In the genomic region with DNA sequence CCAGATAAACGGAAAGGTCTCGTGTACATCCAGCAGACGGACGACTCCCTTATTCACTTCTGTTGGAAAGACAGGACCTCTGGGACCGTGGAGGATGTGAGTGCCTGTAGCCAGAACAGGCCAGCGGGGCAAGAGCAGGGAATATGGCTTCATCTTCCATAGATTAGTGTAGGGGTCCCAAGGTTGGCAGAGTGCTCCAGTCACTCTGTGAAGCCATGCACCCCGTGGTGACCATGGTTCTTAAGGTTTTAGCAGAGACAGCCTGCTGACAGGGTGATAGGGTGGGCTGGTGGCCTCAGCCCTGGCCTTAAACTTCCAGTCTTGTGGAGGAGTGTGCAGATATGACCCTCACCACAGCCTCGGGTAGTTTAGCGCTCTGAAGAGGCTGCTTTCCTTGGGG, we compare ENCODE assay signal across 8 mouse cellular contexts. TPM values are rescaled to one million over a fixed set of nuclear protein-coding genes. Genes with fewer than 3 reads are reported as not detected.
DNase-seq lines count a peak whose midpoint lies in the region; ATAC-seq and TF ChIP-seq lines count a peak whose summit lies in the region.

No protein-coding gene starts in this region.

- no peaks in the 10 kb centered on the region for H3K79me2 ChIP-seq in heart, adult 2 months (replicated peaks; ENCODE audit: control insufficient read depth, insufficient read depth, low read length)
- H3K79me2 ChIP-seq in C2C12 (ENCODE audit: control insufficient read depth, insufficient read depth): peaks cover 50% of the 10 kb centered on the region

- peak overlapping the region; percentile 87 for H3K4me3 ChIP-seq in heart, adult 2 months
- peak overlapping the region; percentile 96 for H3K4me3 ChIP-seq in C2C12 (ENCODE audit: insufficient read depth, poor library complexity, severe bottlenecking)
- peak overlapping the region; percentile 88 for H3K4me3 ChIP-seq in liver, embryonic 11.5 days (ENCODE audit: low read depth, low read length)

- TF ChIP-seq POLR2A in heart, adult 2 months (IDR thresholded peaks at IDR 0.05; ENCODE audit: insufficient read depth, low read depth, low read length): no peak

- WGBS in heart, adult 2 months: 2% methylated on average over 9 of the region's 9 CpGs
- 5% methylated on average over 7 of the region's 9 CpGs for WGBS in liver, embryonic 11.5 days

- no peak for DNase-seq in heart, adult 2 months
- DNase-seq in heart, postnatal 10 days: no peak
- DNase-seq in liver, embryonic 11.5 days (ENCODE audit: low spot score): no peak
- DNase-seq in layer of hippocampus, postnatal 36 days: no peak

- no peak for TF ChIP-seq EP300 in heart, adult 2 months (IDR thresholded peaks at IDR 0.05; ENCODE audit: insufficient read depth, low read depth, low read length)

- H3K79me3 ChIP-seq in C2C12 (ENCODE audit: low read depth): peaks cover 33% of the 10 kb centered on the region

- H3K36me3 ChIP-seq in heart, adult 2 months (ENCODE audit: control insufficient read depth, insufficient read depth, low read length): no peaks in the 10 kb centered on the region
- peaks cover 51% of the 10 kb centered on the region for H3K36me3 ChIP-seq in C2C12 (ENCODE audit: control insufficient read depth, insufficient read depth)
- H3K36me3 ChIP-seq in liver, embryonic 11.5 days (ENCODE audit: control insufficient read depth, insufficient read depth, low read length): peaks cover 27% of the 10 kb centered on the region; the same call in 1 of the 2 replicates

- intact Hi-C loops in heart, adult 2 months (cut with DNase I): no loop called here
- intact Hi-C loops in heart, postnatal 10 days (cut with DNase I): loop anchor here (2.0 to 10.0 kb wide), 3 partner anchors 79 to 533 kb away; a partner anchor contains a TSS

- H3K4me1 ChIP-seq in heart, adult 2 months (ENCODE audit: control insufficient read depth, insufficient read depth, low read length): peaks cover 14% of the 10 kb centered on the region
- peaks cover 14% of the 10 kb centered on the region for H3K4me1 ChIP-seq in liver, embryonic 11.5 days (replicated peaks; ENCODE audit: control insufficient read depth, insufficient read depth, low read length)

- H3ac ChIP-seq in C2C12 (ENCODE audit: control insufficient read depth, insufficient read length, low read depth): peak overlapping the region; percentile 66

- H3K9me3 ChIP-seq in liver, embryonic 11.5 days (ENCODE audit: control insufficient read depth, low read length): no peaks in the 10 kb centered on the region

- H3K9ac ChIP-seq in heart, adult 2 months (ENCODE audit: low read depth, low read length): peak overlapping the region; percentile 53
- H3K9ac ChIP-seq in liver, embryonic 11.5 days (ENCODE audit: low read depth, low read length): peak overlapping the region; percentile 94

- peak overlapping the region; percentile 99 for H3K4me2 ChIP-seq in liver, embryonic 11.5 days

- TF ChIP-seq CTCF in heart, adult 2 months (IDR thresholded peaks at IDR 0.05): no peak
- TF ChIP-seq CTCF in C2C12 (IDR thresholded peaks at IDR 0.05; ENCODE audit: control insufficient read depth, insufficient read depth, insufficient read length): no peak

- 0 out of 2 replicates have a peak, but pooled peaks have one; percentile 7 for ATAC-seq in erythroblast, adult 5-6 weeks (replicated peaks; ENCODE audit: low FRiP score, poor library complexity, severe bottlenecking)
- ATAC-seq in liver, embryonic 11.5 days (replicated peaks; ENCODE audit: low FRiP score): no peak
- ATAC-seq in erythroid progenitor cell, adult 5-6 weeks (replicated peaks; ENCODE audit: low FRiP score, poor library complexity, severe bottlenecking): no peak
- no peak for ATAC-seq in activated CD4-positive, CD25-positive, alpha-beta regulatory T cell, adult 4 months

- H3K27me3 ChIP-seq in heart, adult 2 months (ENCODE audit: control insufficient read depth, insufficient read depth, low read length): no peaks in the 10 kb centered on the region
- no peaks in the 10 kb centered on the region for H3K27me3 ChIP-seq in C2C12 (ENCODE audit: control insufficient read depth, insufficient read depth, insufficient read length)
- no peaks in the 10 kb centered on the region for H3K27me3 ChIP-seq in liver, embryonic 11.5 days (replicated peaks; ENCODE audit: control insufficient read depth, insufficient read depth, low read length)

- H3K27ac ChIP-seq in heart, adult 2 months: peak overlapping the region; percentile 93; the same call in 1 of the 2 replicates
- H3K27ac ChIP-seq in liver, embryonic 11.5 days (ENCODE audit: low read depth, low read length): peak overlapping the region; percentile 86; the same call in 1 of the 2 replicates

TF ChIP-seq in C2C12, 6 proteins besides CTCF, POLR2A, EP300 and RAD21:
- TF ChIP-seq MYOD1 (IDR thresholded peaks at IDR 0.05; ENCODE audit: control insufficient read depth, insufficient read length, low read depth): no peak
- TF ChIP-seq MYOG (IDR thresholded peaks at IDR 0.05; ENCODE audit: control insufficient read depth, extremely low read depth, insufficient read length): no peak
- TF ChIP-seq CEBPB (IDR thresholded peaks at IDR 0.05; ENCODE audit: low read depth): no peak

RNA-seq across cellular contexts. Expression of a gene that starts 0.9 kb away (rescaled TPM):
- total RNA-seq in heart, adult 2 months (2021): 10 to 100 TPM; 79.2 to 89.0 TPM
- 56.6 and 76.0 TPM in 2 replicates for polyA plus RNA-seq in heart, adult 2 months (2012; rRNA removed)
- 10 to 100 TPM; 94.1 to 99.3 TPM for total RNA-seq in heart, postnatal 10 days (2021)
- 204 TPM for polyA plus RNA-seq in C2C12 (2012; fragmentation: generic; extraction: Trizol)
- total RNA-seq in erythroblast, adult 5-6 weeks (2015; ENCODE audit: low replicate concordance): 13.3 and 28.6 TPM in 2 replicates
- total RNA-seq in erythroblast, adult 5-6 weeks (2017; ENCODE audit: low replicate concordance): 8.5 and 23.9 TPM in 2 replicates
- polyA plus RNA-seq in liver, embryonic 11.5 days (2014; fragmentation: Nextera tagmentation; extraction: Ambion mirVana): 211 and 217 TPM in 2 replicates
- total RNA-seq in erythroid progenitor cell, adult 5-6 weeks (2015; ENCODE audit: low replicate concordance): 47.6 and 66.7 TPM in 2 replicates
- 24.1 and 32.6 TPM in 2 replicates for total RNA-seq in erythroid progenitor cell, adult 5-6 weeks (2017; ENCODE audit: low replicate concordance)
- 100 to 1,000 TPM in 1 of 2 experiments, 10 to 100 TPM in 1; 87.7 to 113 TPM for polyA plus RNA-seq in activated CD4-positive, CD25-positive, alpha-beta regulatory T cell, adult 4 months (2017; shearing (Covaris generic))
- 100 to 1,000 TPM in 1 of 2 experiments, 10 to 100 TPM in 1; 96.9 to 103 TPM for total RNA-seq in layer of hippocampus, postnatal 36 days (2021)

RNA-seq across cellular contexts. Expression of a gene that starts 53.0 kb away (rescaled TPM):
- 10 to 100 TPM; 31.8 to 36.4 TPM for total RNA-seq in heart, adult 2 months (2021)
- polyA plus RNA-seq in heart, adult 2 months (2012; rRNA removed): 27.6 and 38.5 TPM in 2 replicates
- 10 to 100 TPM; 31.2 to 37.0 TPM for total RNA-seq in heart, postnatal 10 days (2021)
- 9.2 TPM for polyA plus RNA-seq in C2C12 (2012; fragmentation: generic; extraction: Trizol)
- total RNA-seq in erythroblast, adult 5-6 weeks (2015; ENCODE audit: low replicate concordance): 8.2 and 10.0 TPM in 2 replicates
- 9.2 and 15.2 TPM in 2 replicates for total RNA-seq in erythroblast, adult 5-6 weeks (2017; ENCODE audit: low replicate concordance)
- polyA plus RNA-seq in liver, embryonic 11.5 days (2014; fragmentation: Nextera tagmentation; extraction: Ambion mirVana): 19.2 and 20.4 TPM in 2 replicates
- 7.6 and 10.1 TPM in 2 replicates for total RNA-seq in erythroid progenitor cell, adult 5-6 weeks (2015; ENCODE audit: low replicate concordance)
- total RNA-seq in erythroid progenitor cell, adult 5-6 weeks (2017; ENCODE audit: low replicate concordance): 14.4 and 16.3 TPM in 2 replicates
- polyA plus RNA-seq in activated CD4-positive, CD25-positive, alpha-beta regulatory T cell, adult 4 months (2017; shearing (Covaris generic)): 10 to 100 TPM; 19.3 to 21.4 TPM
- total RNA-seq in layer of hippocampus, postnatal 36 days (2021): 10 to 100 TPM; 46.0 to 46.8 TPM

RNA-seq across cellular contexts. Expression of a gene that starts 53.5 kb away (rescaled TPM):
- 100 to 1,000 TPM in 1 of 2 experiments, 10 to 100 TPM in 1; 66.3 to 104 TPM for total RNA-seq in heart, adult 2 months (2021)
- polyA plus RNA-seq in heart, adult 2 months (2012; rRNA removed): 83.6 and 109 TPM in 2 replicates
- total RNA-seq in heart, postnatal 10 days (2021): 10 to 100 TPM; 44.6 to 46.5 TPM
- polyA plus RNA-seq in C2C12 (2012; fragmentation: generic; extraction: Trizol): 47.4 TPM
- total RNA-seq in erythroblast, adult 5-6 weeks (2015; ENCODE audit: low replicate concordance): 1.7 TPM in 1 of 2 replicates, not detected in the other
- 0.09 and 0.14 TPM in 2 replicates for total RNA-seq in erythroblast, adult 5-6 weeks (2017; ENCODE audit: low replicate concordance)
- 10.7 and 15.5 TPM in 2 replicates for polyA plus RNA-seq in liver, embryonic 11.5 days (2014; fragmentation: Nextera tagmentation; extraction: Ambion mirVana)
- under 0.01 and 0.42 TPM in 2 replicates for total RNA-seq in erythroid progenitor cell, adult 5-6 weeks (2015; ENCODE audit: low replicate concordance)
- total RNA-seq in erythroid progenitor cell, adult 5-6 weeks (2017; ENCODE audit: low replicate concordance): 0.13 and 0.15 TPM in 2 replicates
- polyA plus RNA-seq in activated CD4-positive, CD25-positive, alpha-beta regulatory T cell, adult 4 months (2017; shearing (Covaris generic)): under 1 TPM; 0.28 to 0.59 TPM
- total RNA-seq in layer of hippocampus, postnatal 36 days (2021): 10 to 100 TPM in 1 of 2 experiments, 1 to 10 TPM in 1; 6.5 to 11.0 TPM
